Mouse (Mus musculus) liver, adult (tissue): ENCODE data around the gene Odc1.

ENCODE experiments used
- GATA4 ChIP-seq: IDR thresholded peaks from 2 replicates; pipeline ENCODE4 v1.6.1; 2014; ENCODE audit warnings: mild to moderate bottlenecking, low read length; ENCODE audit not compliant: insufficient replicate concordance

Odc1 gene

DNA sequence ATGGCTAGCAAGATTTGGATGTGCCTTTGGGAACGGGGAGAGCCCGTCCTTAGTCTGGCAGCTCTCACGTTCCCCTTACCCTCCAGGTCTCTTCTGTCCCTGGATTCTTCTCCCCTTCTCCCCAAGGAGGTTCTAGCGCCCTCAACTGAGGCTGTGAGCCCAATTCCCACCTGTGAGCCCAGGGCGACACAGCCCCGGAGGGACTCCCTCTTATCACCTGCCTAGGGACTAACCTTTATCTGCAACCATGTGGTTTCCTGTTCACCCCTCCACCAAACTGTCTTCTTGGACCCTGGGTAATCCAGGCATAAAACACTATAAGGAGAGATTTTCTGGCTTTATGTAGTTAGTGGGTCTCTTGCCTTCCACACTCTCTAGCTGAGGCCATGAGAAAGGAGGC is 5.6 kb upstream of the Odc1 start:
- TF ChIP-seq GATA4, result no peak

GRCm38 (mm10) chr12:17540040-17540552 is 4.5 kb upstream of the Odc1 start:
- no peak for TF ChIP-seq GATA4

DNA sequence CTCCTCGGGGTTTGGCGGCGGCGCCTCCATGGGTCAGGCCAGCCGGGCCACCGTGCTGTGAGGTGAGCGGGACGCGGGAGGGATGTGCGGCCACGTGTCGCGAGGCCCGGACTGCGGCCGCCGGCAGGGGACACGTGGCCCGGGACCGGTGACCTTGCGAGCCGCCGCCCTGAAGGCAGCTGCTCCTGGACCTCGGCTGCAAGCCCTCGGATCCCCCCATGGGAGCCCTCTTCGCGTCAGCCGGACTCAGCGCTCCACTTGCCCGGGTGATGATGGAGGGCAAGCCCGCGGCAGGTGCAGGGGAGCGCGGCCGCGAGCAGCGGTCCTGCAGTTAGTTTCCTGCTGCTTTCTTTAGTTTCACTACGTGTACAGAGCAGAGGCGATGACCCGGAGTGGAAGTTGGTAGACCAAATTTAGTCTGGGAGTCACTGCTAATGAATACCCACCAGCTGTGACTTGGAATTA is 545 bp downstream of the Odc1 start:
- no peak for TF ChIP-seq GATA4

DNA sequence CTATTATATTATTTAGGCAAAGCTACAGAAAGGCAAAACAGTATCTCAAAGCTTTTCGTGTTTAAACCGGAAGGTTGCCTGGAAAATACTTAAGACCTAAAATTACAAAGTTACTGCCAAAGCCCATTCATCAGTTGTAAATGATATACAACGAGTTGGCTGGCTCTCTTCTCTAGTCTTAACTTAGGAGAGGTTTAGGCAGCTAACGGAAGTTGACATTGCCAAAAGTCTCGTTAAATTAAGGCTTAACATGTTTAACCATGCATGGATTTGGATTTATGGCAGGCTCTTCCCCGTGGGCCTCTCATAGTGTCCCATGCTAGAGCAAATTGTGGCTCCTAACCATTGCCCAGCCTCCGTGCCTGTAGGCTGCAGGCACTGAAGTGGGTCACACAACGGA is 1.3 kb downstream of the Odc1 start:
- no peak for TF ChIP-seq GATA4

DNA sequence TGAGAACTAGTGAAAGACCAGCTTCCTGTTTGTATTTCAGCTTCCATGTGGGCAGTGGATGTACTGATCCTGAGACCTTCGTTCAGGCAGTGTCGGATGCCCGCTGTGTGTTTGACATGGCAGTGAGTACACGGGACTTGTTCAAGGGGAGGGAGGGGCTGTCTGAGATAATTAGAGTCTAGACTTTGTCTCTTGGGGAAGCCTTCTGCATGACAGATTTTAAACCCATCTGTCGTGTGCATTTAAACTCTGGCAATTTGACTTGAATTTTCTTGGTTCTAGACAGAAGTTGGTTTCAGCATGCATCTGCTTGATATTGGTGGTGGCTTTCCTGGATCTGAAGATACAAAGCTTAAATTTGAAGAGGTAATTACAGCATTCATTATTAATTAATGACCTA is 3.9 kb downstream of the Odc1 start:
- no peak for TF ChIP-seq GATA4

DNA sequence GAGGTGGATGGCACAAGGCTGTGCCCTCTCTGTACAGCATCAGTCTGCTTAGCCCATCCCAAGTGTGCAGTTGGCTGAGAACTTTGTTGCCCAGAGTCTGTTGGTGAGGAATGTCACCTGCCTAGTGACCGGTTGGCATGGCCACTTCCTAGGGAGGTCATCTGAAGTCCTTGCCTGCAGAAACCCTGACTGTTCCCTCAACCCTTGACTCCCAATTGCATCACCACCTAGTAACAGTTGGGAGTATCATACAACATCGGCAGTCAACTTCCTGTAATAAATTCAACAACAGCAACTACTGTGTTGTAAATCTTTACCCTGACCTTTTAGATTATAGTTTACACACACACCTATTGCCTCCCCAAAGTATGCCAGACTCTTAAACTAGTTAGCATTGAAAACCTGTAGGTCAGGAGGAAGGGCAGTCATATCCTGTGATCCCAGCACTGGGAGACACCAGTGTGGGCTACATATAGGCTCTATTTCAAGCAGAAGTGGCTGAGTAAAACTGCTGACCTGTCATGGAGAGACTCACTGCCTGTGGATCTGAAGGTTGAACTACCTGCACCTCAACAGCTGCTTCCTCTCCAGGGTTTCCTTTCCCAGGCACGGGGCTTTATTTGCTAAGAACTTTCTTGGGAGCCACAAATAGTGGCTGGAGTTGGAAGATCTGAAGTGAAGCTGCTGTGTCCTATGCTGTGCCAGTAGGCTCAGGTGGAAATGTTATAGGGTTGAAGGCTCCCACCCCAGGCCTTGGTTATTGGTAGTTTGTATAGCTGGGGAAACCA is 6.8 kb downstream of the Odc1 start:
- no peak for TF ChIP-seq GATA4

DNA sequence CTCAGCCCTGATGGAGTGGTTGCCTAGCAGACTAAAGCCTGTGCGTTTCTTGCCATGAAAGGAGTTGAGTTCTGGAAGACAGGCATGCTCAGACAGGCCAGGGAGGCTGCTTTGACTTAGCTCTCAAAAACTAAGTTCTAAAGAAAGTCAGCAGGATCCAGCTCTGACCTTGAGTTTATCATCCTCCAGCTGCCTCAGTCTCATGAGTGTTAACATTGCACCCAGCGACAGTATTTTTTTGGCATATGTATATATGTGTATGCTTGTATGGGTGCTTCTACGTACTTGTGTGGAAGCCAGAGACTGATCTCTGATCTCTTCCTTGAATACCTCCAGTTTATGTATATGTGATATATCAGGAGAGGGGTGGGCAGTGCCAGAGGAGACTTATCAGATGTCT is 7.8 kb downstream of the Odc1 start:
- no peak for TF ChIP-seq GATA4

DNA sequence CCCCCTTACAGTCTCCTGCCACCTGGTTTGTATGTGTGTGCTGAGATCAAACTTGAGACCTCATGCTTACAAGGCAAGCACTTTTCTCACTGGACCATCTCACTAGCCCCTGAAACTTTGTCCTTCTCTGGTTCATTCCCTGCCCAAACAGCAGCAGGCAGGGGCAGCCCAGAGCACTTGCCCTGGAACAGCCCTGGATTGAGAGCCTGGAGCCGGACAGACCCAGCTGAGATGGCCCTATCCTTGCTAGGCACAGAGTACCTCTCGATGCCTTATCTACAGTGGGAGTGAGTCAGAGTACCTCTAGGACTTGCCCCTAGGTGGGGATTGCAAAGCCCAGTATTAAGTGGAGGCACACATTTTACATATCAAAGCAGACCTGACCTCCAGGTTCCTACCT is 8.4 kb downstream of the Odc1 start:
- no peak for TF ChIP-seq GATA4

DNA sequence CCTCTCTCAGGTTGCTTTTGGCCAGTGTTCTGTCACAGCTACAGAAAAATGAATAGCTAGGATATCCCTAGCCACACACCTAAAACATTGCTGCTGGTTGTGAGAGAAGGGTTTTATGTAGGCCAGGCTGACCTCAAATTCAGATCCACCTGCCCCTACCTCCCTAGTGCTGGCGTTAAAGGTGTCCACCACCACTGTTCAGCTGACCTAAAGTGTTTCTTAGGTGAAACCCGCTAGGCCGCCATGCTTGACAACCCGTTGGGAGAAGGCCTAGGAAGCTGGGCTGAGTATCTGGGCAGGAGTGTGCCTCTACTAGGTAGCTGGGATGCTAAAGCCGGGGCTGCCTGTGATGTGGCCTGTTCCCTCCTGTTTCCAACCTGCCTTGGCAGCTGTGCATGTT is 9.0 kb downstream of the Odc1 start:
- TF ChIP-seq GATA4, result no peak

DNA sequence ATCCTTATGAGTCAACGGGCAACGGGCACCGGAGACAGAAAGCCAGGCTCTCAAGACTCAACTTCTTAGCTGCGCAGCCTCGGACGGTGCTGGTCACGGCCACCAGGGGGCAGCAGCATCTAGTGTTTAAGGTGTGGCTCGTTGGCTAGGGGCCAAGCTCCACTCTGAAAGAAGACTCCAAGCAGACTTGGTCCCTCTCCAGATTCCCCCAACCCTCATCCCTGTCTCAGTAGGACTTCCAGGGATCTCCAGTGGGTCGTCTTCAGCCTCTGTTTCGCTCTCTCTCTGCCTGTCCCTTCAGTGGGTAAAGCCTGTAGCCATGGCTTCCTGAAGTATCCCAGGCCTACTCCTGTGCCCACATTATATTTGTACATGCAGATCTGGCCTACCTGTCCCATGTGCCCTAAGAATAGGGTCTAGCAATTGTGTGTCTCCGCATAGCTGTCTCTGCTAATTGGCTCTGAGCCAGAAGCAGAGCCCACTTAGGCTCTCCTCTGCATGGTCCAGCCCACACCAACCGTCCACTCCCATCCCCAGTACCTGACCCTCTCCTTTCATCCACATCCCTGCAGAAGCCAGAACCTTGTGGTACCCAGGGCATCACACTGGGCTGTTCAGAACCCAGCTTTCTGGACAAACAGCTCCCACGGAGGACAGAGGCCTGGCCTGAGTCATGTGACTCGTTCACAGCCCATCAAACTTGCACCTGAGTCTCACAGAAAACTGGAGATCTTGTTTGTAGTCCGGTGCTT is 9.8 kb downstream of the Odc1 start:
- no peak for TF ChIP-seq GATA4

DNA sequence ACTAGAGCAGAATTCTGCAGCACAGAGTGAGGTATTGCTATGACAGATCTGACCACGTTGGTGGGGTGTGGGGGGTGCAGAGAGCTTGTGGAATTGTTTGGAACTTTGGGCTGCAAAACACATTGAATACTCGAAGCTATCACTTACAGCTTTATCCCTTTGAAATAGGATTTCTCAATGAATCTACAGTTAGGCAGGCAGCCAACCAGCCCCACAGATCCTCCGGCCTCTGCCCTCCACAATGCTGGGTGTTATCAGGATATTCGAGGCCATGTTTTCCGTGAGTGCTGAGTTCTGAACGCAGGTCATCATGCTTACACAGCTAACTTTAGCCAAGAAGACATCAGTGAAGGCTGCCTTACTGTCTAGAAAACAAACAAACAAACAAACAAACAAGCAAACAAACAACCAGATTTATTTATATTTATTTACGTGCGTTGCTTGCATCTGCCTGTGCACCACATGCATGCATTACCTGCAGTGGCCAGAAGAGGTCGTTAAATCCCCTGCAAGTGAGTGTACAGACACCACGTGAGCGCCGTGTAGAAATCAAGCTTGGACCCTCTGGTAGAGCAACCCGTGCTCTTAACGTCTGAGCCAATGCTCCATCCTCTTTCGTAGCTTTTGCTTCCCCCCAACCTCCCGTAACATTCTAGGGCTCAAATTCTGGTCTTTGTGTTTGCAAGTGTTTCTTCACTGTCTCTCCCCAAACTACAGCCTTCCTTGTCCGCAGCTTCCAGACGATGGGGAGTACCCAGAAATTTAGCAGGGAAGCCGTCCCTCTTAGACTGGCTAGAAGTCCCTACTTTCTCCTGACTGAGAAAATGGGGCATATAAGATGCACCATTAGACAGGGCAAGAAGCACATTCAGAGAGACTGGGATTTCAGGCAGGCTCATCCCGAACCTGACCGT is 12.1 kb downstream of the Odc1 start:
- no peak for TF ChIP-seq GATA4

DNA sequence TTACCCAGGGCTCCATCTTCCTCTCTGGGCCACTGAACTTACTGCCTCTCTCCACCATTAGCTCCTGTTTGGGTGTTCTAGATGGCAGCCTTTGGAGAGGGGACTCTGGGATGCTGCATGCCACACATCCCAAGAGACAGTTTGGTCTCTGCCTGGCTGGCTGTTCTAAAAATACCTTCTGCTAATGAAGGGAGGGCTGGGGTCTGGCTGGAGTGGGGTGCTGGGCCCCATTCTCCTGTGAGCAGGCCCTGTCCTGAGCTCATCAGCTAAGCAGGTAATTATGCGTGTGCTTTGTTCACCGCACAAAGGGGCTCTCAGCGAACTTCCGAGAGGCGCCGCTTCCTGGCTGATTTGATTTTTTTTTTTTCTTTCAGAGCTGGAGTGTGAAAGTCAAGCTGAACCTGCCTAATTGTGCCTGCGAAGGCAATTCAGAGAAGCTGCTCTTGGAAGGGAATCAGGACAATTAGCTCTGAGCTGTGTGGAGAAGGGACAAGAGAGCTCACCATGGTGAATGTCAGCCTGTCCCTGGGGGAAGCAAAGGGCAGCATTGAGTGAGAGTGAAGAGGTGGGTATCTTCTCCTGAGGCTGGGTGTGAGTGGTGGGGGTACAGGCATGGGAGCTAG is 12.9 kb downstream of the Odc1 start:
- TF ChIP-seq GATA4, result no peak

GRCm38 (mm10) chr12:17557967-17558345 is 13.4 kb downstream of the Odc1 start:
- TF ChIP-seq GATA4, result no peak

DNA sequence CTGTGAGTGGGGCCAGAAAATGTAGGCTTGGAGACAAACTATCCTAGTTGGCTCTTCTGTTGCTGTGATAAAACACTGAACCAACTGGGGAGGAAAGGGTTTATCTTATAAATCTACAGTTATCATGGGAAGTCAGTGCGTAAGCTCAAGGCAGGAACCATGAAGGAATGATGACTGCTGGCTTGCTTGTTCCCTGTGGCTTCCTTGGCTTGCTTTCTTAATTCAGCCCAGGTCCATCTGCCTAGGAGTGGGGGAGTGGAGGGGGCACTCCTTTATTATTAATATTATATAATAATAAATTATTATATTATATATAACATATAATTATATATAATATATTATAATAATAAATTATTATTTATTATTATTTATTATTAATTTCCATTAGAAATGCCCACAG is 17.8 kb downstream of the Odc1 start:
- TF ChIP-seq GATA4, result no peak

DNA sequence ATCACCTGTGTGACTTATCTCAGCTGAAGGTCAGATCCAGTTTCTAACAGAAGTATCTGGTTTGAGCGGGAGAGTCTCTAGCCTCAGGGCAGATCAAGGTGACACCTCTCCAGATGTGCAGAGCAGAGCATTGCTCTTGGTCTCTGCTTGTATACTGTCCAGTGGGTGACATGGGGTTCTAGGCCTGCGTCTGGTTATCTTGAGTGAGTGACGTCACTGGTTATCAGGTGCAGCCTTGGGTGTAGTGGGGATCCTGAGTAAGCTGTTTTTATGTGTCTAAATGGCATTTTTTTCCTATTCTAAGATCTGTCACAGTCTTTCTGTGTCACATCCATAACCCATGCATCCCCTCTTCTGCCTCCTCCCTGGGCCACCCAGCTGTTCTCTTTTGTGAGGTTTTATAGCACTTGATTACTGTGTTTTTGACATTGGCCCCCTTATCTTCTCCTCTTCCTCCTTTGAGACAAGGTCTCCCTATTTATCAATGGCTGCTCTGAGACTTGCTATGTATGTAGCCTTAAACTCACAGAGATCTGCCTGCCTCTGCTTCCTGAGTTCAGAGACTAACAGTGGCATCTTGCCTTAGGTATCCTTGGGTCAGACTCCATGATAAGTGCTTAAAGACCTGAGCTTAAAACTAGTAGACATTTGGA is 20.9 kb downstream of the Odc1 start:
- no peak for TF ChIP-seq GATA4

GRCm38 (mm10) chr12:17566046-17566408 is 21.4 kb downstream of the Odc1 start:
- TF ChIP-seq GATA4, result no peak
